Mouse (Mus musculus) heart, adult 2 months (tissue): ENCODE measurements around the gene Zfp697. TPM values are rescaled to one million over a fixed set of nuclear protein-coding genes. Genes with fewer than 3 reads are reported as not detected.
"Not testable (repeated sequence)": the region's sequence is repeated elsewhere in the genome, so short reads cannot be mapped to it uniquely, and the experiment has no call there.

ENCODE experiments used
- DNase-seq, 2 experiments: peaks; one replicate each; pipeline ENCODE4 v3.0.0; 2021
- H3K27ac ChIP-seq: fragments of 200-600 bp; 2 replicates; pipeline ENCODE4 v1.8.1; 2022
- H3K27me3 ChIP-seq: fragments of 200-500 bp; 2 replicates; pipeline ENCODE4 v1.6.1; 2012; ENCODE audit warnings: mild to moderate bottlenecking, low read length, inconsistent platforms, mixed read lengths; ENCODE audit not compliant: control insufficient read depth, insufficient read depth
- H3K36me3 ChIP-seq: fragments of 200-500 bp; 2 replicates; pipeline ENCODE4 v1.6.1; 2012; ENCODE audit warnings: low read length, inconsistent platforms; ENCODE audit not compliant: control insufficient read depth, insufficient read depth
- H3K4me1 ChIP-seq: fragments of 200-500 bp; 2 replicates; pipeline ENCODE4 v1.6.1; 2011; ENCODE audit warnings: low read length; ENCODE audit not compliant: control insufficient read depth, insufficient read depth
- H3K4me3 ChIP-seq: fragments of 200-600 bp; 2 replicates; pipeline ENCODE4 v1.8.1; 2022
- H3K79me2 ChIP-seq: fragments of 200-500 bp; replicated peaks from 2 replicates; pipeline ENCODE4 v1.6.1; 2012; ENCODE audit warnings: mild to moderate bottlenecking, inconsistent platforms, low read length, moderate library complexity, mixed read lengths; ENCODE audit not compliant: control insufficient read depth, insufficient read depth
- H3K9ac ChIP-seq: fragments of 200-500 bp; 2 replicates; pipeline ENCODE4 v1.6.1; 2012; ENCODE audit warnings: low read depth, mild to moderate bottlenecking, control low read depth, inconsistent platforms, low read length, mixed read lengths
- CTCF ChIP-seq: fragments of 200-600 bp; IDR thresholded peaks from 2 replicates; pipeline ENCODE4 v1.8.1; 2022; ENCODE audit warnings: antibody characterized with exemption, mild to moderate bottlenecking, moderate library complexity
- EP300 ChIP-seq: fragments of 200-500 bp; IDR thresholded peaks from 2 replicates; pipeline ENCODE4 v1.6.1; 2011; ENCODE audit warnings: low read depth, low read length, control low read depth; ENCODE audit not compliant: insufficient read depth
- POLR2A ChIP-seq: fragments of 200-500 bp; IDR thresholded peaks from 2 replicates; pipeline ENCODE4 v1.6.1; 2011; ENCODE audit warnings: mild to moderate bottlenecking, low read depth, low read length, control low read depth; ENCODE audit not compliant: insufficient read depth
- WGBS: fragments of 180-500 bp; shearing (Covaris S2); methylation state at CpG from one replicate; pipeline ENCODE4 v1.1.7; 2018; 5-methylcytosine and 5-hydroxymethylcytosine counted together
- intact Hi-C: fragments of 180-260 bp; cut with DNase I; formaldehyde crosslinking; loops from one replicate; pipeline ENCODE4 v1.15.1; 2025
- polyA plus RNA-seq: library from polyadenylated mRNA; depleted of rRNA; stranded (reverse); fragments of >200 nt; gene quantifications from 2 replicates; pipeline ENCODE4 v1.2.3, GENCODE M21; 2012
- total RNA-seq, 2 experiments: library from RNA; stranded (reverse); gene quantifications; 2 replicates each; pipeline ENCODE4 v1.2.3; 2021

The Zfp697 gene
- total and polyA plus RNA-seq, 3 experiments, result 5.9 to 8.1 (median 6.3) TPM

- DNase-seq, H3K36me3 ChIP-seq, H3K4me3 ChIP-seq, H3K4me1 ChIP-seq, H3K27ac ChIP-seq, H3K27me3 ChIP-seq, H3K79me2 ChIP-seq, intact Hi-C loops, H3K9ac ChIP-seq: not testable (repeated sequence)
These were observed 200.4 kb downstream of the Zfp697 start for GRCm38 (mm10) chr3:98582622-98583021.

- intact Hi-C loops, result no loop called here
- DNase-seq, result no peak
- Histone ChIP-seq H3K9ac (no peak overlapping the region), H3K4me1 (no peaks in the 10 kb centered on the region), H3K79me2 (no peaks in the 10 kb centered on the region), H3K36me3 (no peaks in the 10 kb centered on the region), H3K27me3 (no peaks in the 10 kb centered on the region), H3K4me3 (no peak overlapping the region), H3K27ac (no peak overlapping the region)
- TF ChIP-seq POLR2A (no peak), CTCF (no peak), EP300 (no peak)
- 77% methylated on average over 2 of the region's 2 CpGs for WGBS
These were observed 205.5 kb downstream of the Zfp697 start for GRCm38 (mm10) chr3:98587721-98588120.

GRCm38 (mm10) chr3:98588707-98589106 lies 206.4 kb downstream of the Zfp697 start, which contains the start of gene Gm10681:
Gm10681 (minus strand) TSS chr3:98588807.
- no peaks in the 10 kb centered on the region for H3K79me2 ChIP-seq
- no peak for DNase-seq
- no peak within 1 kb of the TSS for H3K27ac ChIP-seq
- H3K9ac ChIP-seq, result no peak within 1 kb of the TSS
- H3K27me3 ChIP-seq, result no peaks in the 10 kb centered on the region
- intact Hi-C loops, result no loop called here
- H3K36me3 ChIP-seq, result no peaks in the 10 kb centered on the region
- no peak for TF ChIP-seq POLR2A
- TF ChIP-seq EP300, result no peak
- H3K4me3 ChIP-seq, result no peak within 1 kb of the TSS
- no peaks in the 10 kb centered on the region for H3K4me1 ChIP-seq

GRCm38 (mm10) chr3:98613540-98613939 lies 231.3 kb downstream of the Zfp697 start:
- H3K27me3 ChIP-seq, H3K36me3 ChIP-seq, DNase-seq, intact Hi-C loops, H3K79me2 ChIP-seq, H3K9ac ChIP-seq, H3K4me1 ChIP-seq, H3K4me3 ChIP-seq, H3K27ac ChIP-seq: not testable (repeated sequence)

GRCm38 (mm10) chr3:98613963-98614362 lies 231.7 kb downstream of the Zfp697 start:
- TF ChIP-seq POLR2A (no peak), EP300 (no peak), CTCF (no peak)
- Histone ChIP-seq H3K4me3 (no peak overlapping the region), H3K9ac (no peak overlapping the region), H3K4me1 (no peaks in the 10 kb centered on the region), H3K79me2 (no peaks in the 10 kb centered on the region), H3K27me3 (no peaks in the 10 kb centered on the region), H3K36me3 (no peaks in the 10 kb centered on the region), H3K27ac (no peak overlapping the region)
- intact Hi-C loops, result no loop called here
- DNase-seq, result no peak

GRCm38 (mm10) chr3:98614406-98614927 lies 232.2 kb downstream of the Zfp697 start:
- H3K79me2 ChIP-seq, H3K27ac ChIP-seq, intact Hi-C loops, H3K4me3 ChIP-seq, H3K4me1 ChIP-seq, DNase-seq, H3K27me3 ChIP-seq, H3K36me3 ChIP-seq, H3K9ac ChIP-seq: not testable (repeated sequence)
- WGBS, result 47% methylated on average over 2 of the region's 2 CpGs

GRCm38 (mm10) chr3:98616244-98616643 lies 234.0 kb downstream of the Zfp697 start:
- H3K79me2 ChIP-seq, DNase-seq, H3K4me1 ChIP-seq, H3K9ac ChIP-seq, H3K36me3 ChIP-seq, H3K27me3 ChIP-seq, intact Hi-C loops, H3K4me3 ChIP-seq, H3K27ac ChIP-seq: not testable (repeated sequence)
- WGBS, result 16% methylated on average over 2 of the region's 2 CpGs

GRCm38 (mm10) chr3:98616786-98617185 lies 234.5 kb downstream of the Zfp697 start:
- H3K9ac ChIP-seq, DNase-seq, H3K79me2 ChIP-seq, intact Hi-C loops, H3K4me3 ChIP-seq, H3K4me1 ChIP-seq, H3K36me3 ChIP-seq, H3K27ac ChIP-seq, H3K27me3 ChIP-seq: not testable (repeated sequence)
- WGBS, result 42% methylated on average over 1 of the region's 1 CpGs
